Mouse (Mus musculus): Measurements from ENCODE around the gene Aff3. TPM values are rescaled to one million over a fixed set of nuclear protein-coding genes. Genes with fewer than 3 reads are reported as not detected.

Gene Aff3
- polyA plus RNA-seq, 1 experiment = 16.9 TPM

DNA sequence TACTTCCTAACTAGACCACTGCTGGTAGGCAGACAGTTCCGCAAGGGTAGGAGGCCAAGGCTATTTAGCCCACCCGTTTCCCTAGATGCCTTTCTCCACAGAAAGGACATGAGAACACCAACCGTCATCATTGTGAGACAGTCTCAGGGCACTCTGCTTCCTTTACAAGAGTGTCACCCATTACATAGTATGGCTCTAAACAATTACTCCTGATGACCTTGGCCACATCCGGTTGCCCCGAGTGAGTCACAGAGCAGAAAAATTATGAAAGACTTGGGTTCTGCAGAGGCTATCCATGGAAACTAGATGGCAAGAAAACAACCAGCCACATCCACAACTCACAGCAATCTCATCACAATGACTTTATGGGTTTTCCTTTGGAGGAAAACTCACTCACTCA is 261.0 kb downstream of the Aff3 start:
- H3K4me1 ChIP-seq (ENCODE audit: control insufficient read depth, insufficient read depth, low read length) = no peaks in the 10 kb centered on the region
- TF ChIP-seq CTCF (IDR thresholded peaks at IDR 0.05; ENCODE audit: insufficient read depth, low read length) (no peak), POLR2A (IDR thresholded peaks at IDR 0.05; ENCODE audit: borderline replicate concordance, extremely low read depth, low read depth, low read length) (no peak)
- no peak for DNase-seq
- 62% methylated on average over 5 of the region's 5 CpGs for WGBS
- no peak overlapping the region for H3K4me3 ChIP-seq (replicated peaks; ENCODE audit: extremely low read depth, low read depth, low read length)

DNA sequence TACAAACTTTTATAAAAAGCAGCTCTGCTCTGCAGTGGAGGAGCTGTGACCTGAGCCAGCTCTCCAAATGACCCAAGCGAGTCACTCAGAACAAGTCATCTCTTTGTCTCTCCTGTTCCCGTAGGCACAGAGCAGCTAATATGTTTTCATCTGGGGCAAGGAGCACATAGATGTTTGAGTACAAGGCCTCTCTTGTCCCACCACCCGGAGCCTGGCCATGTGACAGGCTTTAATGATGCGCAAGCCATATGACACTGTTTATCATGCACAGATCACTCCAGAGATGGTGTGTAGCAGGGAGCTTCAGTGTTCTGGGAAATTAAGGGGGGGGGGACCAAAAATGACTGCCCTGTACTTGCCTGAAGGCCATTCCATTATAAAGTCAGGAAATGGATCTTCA is 262.9 kb downstream of the Aff3 start:
- 83% methylated on average over 4 of the region's 4 CpGs for WGBS
- no peak for DNase-seq

DNA sequence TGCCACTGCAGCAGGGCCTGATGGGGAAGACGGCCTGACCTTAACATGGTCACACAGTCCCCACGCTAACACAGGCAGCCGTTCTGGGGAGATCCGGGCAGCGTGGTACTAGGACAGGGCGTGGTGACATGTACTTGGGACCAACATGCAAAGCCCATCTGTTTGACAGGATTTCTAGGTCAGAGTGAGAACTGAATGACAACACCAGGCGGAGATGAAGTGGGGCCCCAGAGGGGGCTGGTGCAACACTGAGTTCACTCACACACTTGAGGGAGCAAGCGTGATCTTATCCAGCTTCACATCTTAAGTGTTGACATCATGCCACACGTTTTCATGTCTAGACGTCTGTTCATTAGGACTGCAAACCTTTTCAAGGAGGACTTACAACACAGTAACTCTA is 265.5 kb downstream of the Aff3 start:
- H3K4me3 ChIP-seq (replicated peaks; ENCODE audit: extremely low read depth, low read depth, low read length) = no peak overlapping the region
- 79% methylated on average over 10 of the region's 10 CpGs for WGBS
- H3K4me1 ChIP-seq (ENCODE audit: control insufficient read depth, insufficient read depth, low read length) = no peaks in the 10 kb centered on the region
- DNase-seq = no peak
- no peak for TF ChIP-seq CTCF (IDR thresholded peaks at IDR 0.05; ENCODE audit: insufficient read depth, low read length)
- TF ChIP-seq POLR2A (IDR thresholded peaks at IDR 0.05; ENCODE audit: borderline replicate concordance, extremely low read depth, low read depth, low read length) = no peak

More for the DNA sequence above, 262.9 kb downstream of the Aff3 start:
- TF ChIP-seq CTCF (IDR thresholded peaks at IDR 0.05; ENCODE audit: insufficient read depth, low read length) = no peak
- TF ChIP-seq POLR2A (IDR thresholded peaks at IDR 0.05; ENCODE audit: borderline replicate concordance, extremely low read depth, low read depth, low read length) = no peak
- H3K4me3 ChIP-seq (replicated peaks; ENCODE audit: extremely low read depth, low read depth, low read length) = no peak overlapping the region
- no peaks in the 10 kb centered on the region for H3K4me1 ChIP-seq (ENCODE audit: control insufficient read depth, insufficient read depth, low read length)

DNA sequence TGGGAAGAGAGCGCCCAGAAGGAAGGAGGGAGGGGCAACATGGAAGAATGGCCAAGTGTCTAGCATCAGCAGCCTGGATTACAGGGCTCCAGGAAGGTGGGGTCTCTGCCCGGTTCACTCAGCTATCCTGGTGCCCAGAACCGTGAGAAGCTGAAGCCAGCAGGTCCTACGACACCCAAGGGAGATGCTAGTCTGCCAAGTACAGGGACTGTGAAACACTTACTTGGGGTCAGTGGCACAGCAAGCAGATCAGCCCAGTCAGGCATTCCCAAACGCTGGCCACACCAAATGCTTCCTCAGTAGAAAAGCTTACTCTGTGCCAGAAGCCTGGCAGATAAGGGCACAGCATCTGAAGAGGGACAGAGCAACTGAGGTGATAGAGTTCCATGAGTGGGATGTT is 266.2 kb downstream of the Aff3 start:
- peaks cover 1% of the 10 kb centered on the region for H3K4me1 ChIP-seq (ENCODE audit: control insufficient read depth, insufficient read depth, low read length)
- DNase-seq = no peak
- TF ChIP-seq CTCF (IDR thresholded peaks at IDR 0.05; ENCODE audit: insufficient read depth, low read length) (no peak), POLR2A (IDR thresholded peaks at IDR 0.05; ENCODE audit: borderline replicate concordance, extremely low read depth, low read depth, low read length) (no peak)
- H3K4me3 ChIP-seq (replicated peaks; ENCODE audit: extremely low read depth, low read depth, low read length) = no peak overlapping the region
- 57% methylated on average over 5 of the region's 5 CpGs for WGBS

DNA sequence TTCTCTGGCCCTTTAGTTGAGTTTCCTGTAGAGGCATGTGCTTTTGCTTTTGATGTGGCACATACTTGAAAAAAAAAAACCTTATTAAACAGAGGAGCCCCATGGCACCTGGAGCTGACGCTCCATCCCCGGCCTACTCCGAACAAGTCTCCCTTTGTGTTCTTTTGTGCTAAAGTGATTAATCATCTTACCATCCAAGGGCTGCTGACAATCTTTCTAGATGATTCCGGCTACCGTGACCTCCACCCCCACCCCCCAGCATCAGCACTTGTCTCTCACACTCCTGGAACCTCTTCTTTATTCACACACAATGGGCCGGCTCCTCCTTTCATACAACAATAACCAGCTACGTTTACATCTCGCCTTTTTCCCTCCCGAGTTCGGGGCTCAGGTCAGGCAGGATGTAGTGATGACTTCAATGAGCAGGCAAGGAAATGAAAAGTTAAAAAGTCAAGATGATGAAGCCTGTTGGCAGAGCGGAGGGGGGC is 269.5 kb downstream of the Aff3 start:
- peaks cover 7% of the 10 kb centered on the region for H3K4me1 ChIP-seq (ENCODE audit: control insufficient read depth, insufficient read depth, low read length)
- no peak for DNase-seq
- 48% methylated on average over 11 of the region's 11 CpGs for WGBS
- TF ChIP-seq POLR2A (IDR thresholded peaks at IDR 0.05; ENCODE audit: borderline replicate concordance, extremely low read depth, low read depth, low read length) (no peak), CTCF (IDR thresholded peaks at IDR 0.05; ENCODE audit: insufficient read depth, low read length) (no peak)
- H3K4me3 ChIP-seq (replicated peaks; ENCODE audit: extremely low read depth, low read depth, low read length) = no peak overlapping the region

DNA sequence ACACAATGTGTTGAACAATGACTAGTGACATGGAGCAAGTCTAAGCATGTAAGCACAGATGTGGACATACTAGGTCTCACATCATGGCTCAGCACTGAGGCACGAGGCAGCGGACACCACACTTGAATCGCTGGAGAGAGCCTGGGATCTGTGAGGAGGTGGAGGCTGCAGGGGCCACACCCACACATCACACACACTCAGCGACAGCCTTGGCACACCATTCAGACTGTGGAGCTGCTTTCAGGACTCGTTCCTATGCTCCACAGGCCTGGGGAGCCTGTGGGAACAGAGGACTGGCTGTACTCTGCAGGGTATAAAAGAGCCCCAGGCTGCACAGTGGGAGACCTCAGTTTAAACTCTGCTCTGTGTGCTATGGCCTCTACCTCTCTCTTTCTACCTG is 270.3 kb downstream of the Aff3 start:
- TF ChIP-seq CTCF (IDR thresholded peaks at IDR 0.05; ENCODE audit: insufficient read depth, low read length) (no peak), POLR2A (IDR thresholded peaks at IDR 0.05; ENCODE audit: borderline replicate concordance, extremely low read depth, low read depth, low read length) (no peak)
- 35% methylated on average over 5 of the region's 5 CpGs for WGBS
- peaks cover 7% of the 10 kb centered on the region for H3K4me1 ChIP-seq (ENCODE audit: control insufficient read depth, insufficient read depth, low read length)
- no peak overlapping the region for H3K4me3 ChIP-seq (replicated peaks; ENCODE audit: extremely low read depth, low read depth, low read length)
- DNase-seq = no peak

DNA sequence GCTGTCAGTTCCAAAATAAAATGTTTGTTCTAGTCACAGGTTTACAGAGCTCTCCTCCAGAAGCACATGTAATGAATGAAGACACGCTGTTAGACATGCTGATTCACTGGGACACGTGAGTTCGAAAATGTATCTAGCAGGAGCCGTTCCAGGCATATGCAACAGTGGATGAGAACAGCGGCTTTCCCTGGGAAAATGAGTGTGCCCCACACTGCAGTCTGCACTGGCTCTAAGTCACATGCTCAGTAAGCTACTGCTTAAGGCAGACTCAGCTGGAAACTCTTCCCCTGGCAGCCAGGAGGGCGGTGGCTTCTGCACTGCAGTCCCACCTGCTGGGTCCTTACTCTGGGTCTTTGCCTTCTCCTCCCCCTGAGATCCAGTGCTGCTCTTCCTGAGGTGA is 271.2 kb downstream of the Aff3 start:
- DNase-seq = no peak
- 47% methylated on average over 6 of the region's 6 CpGs for WGBS
- H3K4me1 ChIP-seq (ENCODE audit: control insufficient read depth, insufficient read depth, low read length) = peaks cover 7% of the 10 kb centered on the region
- no peak for TF ChIP-seq CTCF (IDR thresholded peaks at IDR 0.05; ENCODE audit: insufficient read depth, low read length)
- no peak for TF ChIP-seq POLR2A (IDR thresholded peaks at IDR 0.05; ENCODE audit: borderline replicate concordance, extremely low read depth, low read depth, low read length)
- no peak overlapping the region for H3K4me3 ChIP-seq (replicated peaks; ENCODE audit: extremely low read depth, low read depth, low read length)

DNA sequence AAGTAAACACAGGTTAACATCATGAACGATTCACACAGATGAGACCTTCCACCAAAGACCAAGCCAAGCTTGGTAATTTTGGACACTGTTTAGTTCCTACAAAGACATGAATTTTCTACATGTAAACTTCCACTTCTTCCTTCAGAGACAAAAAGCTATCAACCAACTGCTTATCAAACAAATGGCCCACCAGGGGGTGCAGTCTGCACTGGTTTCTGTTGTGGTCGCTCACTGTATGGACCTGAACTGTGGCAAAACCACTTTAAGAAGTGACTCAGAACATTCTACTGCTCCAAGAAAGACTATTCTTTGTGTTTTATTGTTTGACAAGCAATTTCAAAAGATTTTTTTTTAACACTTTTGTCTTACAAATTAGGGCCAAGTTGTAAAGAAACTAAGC is 271.8 kb downstream of the Aff3 start:
- peaks cover 7% of the 10 kb centered on the region for H3K4me1 ChIP-seq (ENCODE audit: control insufficient read depth, insufficient read depth, low read length)
- TF ChIP-seq CTCF (IDR thresholded peaks at IDR 0.05; ENCODE audit: insufficient read depth, low read length) (peak; percentile 67), POLR2A (IDR thresholded peaks at IDR 0.05; ENCODE audit: borderline replicate concordance, extremely low read depth, low read depth, low read length) (no peak)
- peak; percentile 36 for DNase-seq

DNA sequence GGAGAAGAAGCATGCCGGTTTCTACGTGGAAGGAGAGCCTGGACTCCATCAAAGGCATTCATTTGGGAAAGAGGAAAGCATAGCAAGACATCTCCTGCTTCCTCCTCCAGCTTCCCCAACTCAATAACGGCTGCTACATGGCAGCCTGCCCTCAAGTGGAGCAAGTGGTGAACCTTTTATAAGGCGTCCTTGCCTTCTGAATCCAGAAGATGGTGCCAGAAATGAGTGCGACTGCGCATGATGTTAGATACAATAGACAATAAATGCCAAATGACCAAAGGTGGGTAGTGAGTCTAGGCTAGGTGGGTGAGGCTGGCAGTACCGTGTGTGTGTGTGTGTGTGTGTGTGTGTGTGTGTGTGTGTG is 273.9 kb downstream of the Aff3 start:
- WGBS = 63% methylated on average over 7 of the region's 7 CpGs
- TF ChIP-seq CTCF (IDR thresholded peaks at IDR 0.05; ENCODE audit: insufficient read depth, low read length) (no peak), POLR2A (IDR thresholded peaks at IDR 0.05; ENCODE audit: borderline replicate concordance, extremely low read depth, low read depth, low read length) (no peak)
- H3K4me1 ChIP-seq (ENCODE audit: control insufficient read depth, insufficient read depth, low read length) = peaks cover 7% of the 10 kb centered on the region
- H3K4me3 ChIP-seq (replicated peaks; ENCODE audit: extremely low read depth, low read depth, low read length) = no peak overlapping the region
- DNase-seq = no peak

More for the DNA sequence above, 271.8 kb downstream of the Aff3 start:
- WGBS = 22% methylated on average over 2 of the region's 2 CpGs
- no peak overlapping the region for H3K4me3 ChIP-seq (replicated peaks; ENCODE audit: extremely low read depth, low read depth, low read length)

DNA sequence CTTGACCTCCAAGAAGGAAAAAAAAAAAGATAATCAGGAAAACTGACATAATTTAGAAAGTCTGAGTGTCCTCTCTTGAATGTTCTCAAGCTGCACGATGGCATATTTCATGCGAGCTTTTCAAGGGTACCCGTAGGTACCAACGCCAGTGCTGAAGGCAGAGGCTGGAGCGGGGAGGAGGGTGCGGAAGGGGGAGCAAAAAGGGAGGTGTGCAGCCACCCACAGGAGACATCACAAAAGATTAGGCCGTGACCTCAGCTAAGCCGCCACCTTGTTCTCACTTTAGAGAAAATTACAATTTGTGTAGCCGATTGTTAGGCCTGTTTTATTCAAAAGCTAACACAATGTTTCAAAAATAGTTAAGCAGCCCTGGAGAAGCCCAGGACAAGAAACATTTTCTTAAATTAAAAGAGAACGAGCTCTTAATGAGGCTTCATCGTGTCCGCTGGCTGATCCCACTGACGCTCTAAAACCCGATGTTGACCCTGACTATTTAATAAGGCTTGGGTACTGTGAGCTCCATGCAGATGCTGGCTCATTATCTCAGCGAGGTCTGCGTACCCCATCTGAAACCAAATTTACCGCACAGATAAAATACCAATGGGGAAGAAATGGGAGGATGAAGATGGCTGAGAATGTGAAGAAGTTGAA is 274.4 kb downstream of the Aff3 start:
- 91% methylated on average over 17 of the region's 17 CpGs for WGBS
- TF ChIP-seq CTCF (IDR thresholded peaks at IDR 0.05; ENCODE audit: insufficient read depth, low read length) (no peak), POLR2A (IDR thresholded peaks at IDR 0.05; ENCODE audit: borderline replicate concordance, extremely low read depth, low read depth, low read length) (no peak)
- no peak overlapping the region for H3K4me3 ChIP-seq (replicated peaks; ENCODE audit: extremely low read depth, low read depth, low read length)
- DNase-seq = no peak
- peaks cover 7% of the 10 kb centered on the region for H3K4me1 ChIP-seq (ENCODE audit: control insufficient read depth, insufficient read depth, low read length)

All from lung, adult 2 months (tissue).